Mouse (Mus musculus): ENCODE results near the gene Cxcl12. TPM values are rescaled to one million over a fixed set of nuclear protein-coding genes. Genes with fewer than 3 reads are reported as not detected.

The Cxcl12 gene
- polyA plus RNA-seq, 1 experiment from 2014 or later, result 57.5 TPM

DNA sequence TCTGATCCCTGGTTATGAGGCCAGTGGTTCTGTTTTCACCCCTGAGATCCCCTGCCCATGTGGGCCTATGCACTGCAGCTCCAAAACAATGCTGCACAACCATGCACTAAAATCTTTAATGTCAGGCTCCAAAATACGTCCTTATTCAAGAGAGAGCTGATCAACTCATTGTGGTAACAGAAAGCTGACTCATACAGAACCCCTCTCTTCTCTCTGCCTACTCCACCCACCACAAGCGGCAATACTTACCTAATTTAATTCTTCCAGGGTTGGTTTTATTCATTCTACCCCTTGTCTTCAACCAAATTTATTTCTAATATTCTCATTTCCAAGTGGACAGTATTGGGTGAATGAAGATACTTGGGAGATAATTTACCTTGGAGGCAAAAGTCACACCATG lies 38.5 kb downstream of the Cxcl12 start:
- WGBS (ENCODE audit: insufficient replicate concordance), result 45% methylated on average over 2 of the region's 2 CpGs
- ATAC-seq (ENCODE audit: low read depth), result no peak
- H3K36me3 ChIP-seq (ENCODE audit: control insufficient read depth, insufficient read depth), result no peaks in the 10 kb centered on the region

DNA sequence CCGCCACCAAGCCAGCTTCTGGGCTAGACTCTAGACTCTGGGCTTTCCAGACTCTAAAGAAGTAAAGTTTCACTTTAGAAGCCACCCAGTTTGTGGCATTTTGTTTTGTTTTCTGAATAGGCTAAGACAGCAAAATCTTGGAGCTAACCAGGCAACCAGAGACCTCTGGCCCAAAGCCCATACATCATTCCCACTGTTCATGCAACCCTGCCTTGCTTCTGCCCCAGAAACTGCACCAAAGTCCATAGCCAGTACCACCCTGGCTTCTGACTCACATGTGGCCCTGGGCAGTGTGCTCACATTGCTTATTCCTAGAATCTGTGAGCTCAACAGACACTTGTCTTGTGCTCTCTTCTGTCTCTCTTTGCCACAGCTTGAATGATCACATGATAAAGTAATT lies 39.0 kb downstream of the Cxcl12 start:
- no peak overlapping the region for H3K4me2 ChIP-seq (ENCODE audit: low read depth, low read length)
- no peak for ATAC-seq (ENCODE audit: low read depth)
- H3K9ac ChIP-seq (ENCODE audit: low read depth, low read length), result no peak overlapping the region
- H3K4me1 ChIP-seq (ENCODE audit: control insufficient read depth, low read depth, low read length), result no peaks in the 10 kb centered on the region
- H3K27ac ChIP-seq (ENCODE audit: low read length), result no peak overlapping the region
- 50% methylated on average over 1 of the region's 1 CpGs for WGBS (ENCODE audit: insufficient replicate concordance)
- no peaks in the 10 kb centered on the region for H3K9me3 ChIP-seq (replicated peaks; ENCODE audit: control insufficient read depth, low read length)
- no peak overlapping the region for H3K4me3 ChIP-seq (ENCODE audit: low read depth, low read length)
- H3K36me3 ChIP-seq (ENCODE audit: control insufficient read depth, insufficient read depth), result no peaks in the 10 kb centered on the region
- no peaks in the 10 kb centered on the region for H3K27me3 ChIP-seq (ENCODE audit: control insufficient read depth, insufficient read depth, low read depth, low read length)

More for the DNA sequence above, 38.5 kb downstream of the Cxcl12 start:
- Histone ChIP-seq H3K9ac (ENCODE audit: low read depth, low read length) (no peak overlapping the region), H3K4me2 (ENCODE audit: low read depth, low read length) (no peak overlapping the region), H3K4me3 (ENCODE audit: low read depth, low read length) (no peak overlapping the region), H3K4me1 (ENCODE audit: control insufficient read depth, low read depth, low read length) (no peaks in the 10 kb centered on the region), H3K9me3 (replicated peaks; ENCODE audit: control insufficient read depth, low read length) (no peaks in the 10 kb centered on the region), H3K27ac (ENCODE audit: low read length) (no peak overlapping the region), H3K27me3 (ENCODE audit: control insufficient read depth, insufficient read depth, low read depth, low read length) (no peaks in the 10 kb centered on the region)

DNA sequence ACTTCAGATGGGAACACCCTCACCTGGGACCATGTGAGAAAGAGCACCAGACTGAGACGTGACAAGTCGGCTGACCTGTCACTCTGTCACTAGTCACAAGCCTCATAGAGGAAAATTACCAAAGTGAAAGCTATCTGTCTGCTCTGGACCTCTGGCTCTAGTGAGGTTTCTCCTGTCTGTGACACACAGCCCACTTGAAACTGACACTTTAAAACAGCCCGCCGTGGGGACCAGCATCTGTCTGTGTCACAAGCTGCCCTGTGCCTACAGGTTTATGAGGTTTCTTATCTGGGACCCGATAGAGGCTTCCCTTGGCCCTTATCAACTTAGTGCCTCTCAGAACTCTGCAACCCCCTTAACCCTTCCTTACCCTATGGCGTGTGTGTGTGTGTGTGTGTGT lies 41.8 kb downstream of the Cxcl12 start:
- 23% methylated on average over 6 of the region's 6 CpGs for WGBS (ENCODE audit: insufficient replicate concordance)
- no peak overlapping the region for H3K4me2 ChIP-seq (ENCODE audit: low read depth, low read length)
- H3K27me3 ChIP-seq (ENCODE audit: control insufficient read depth, insufficient read depth, low read depth, low read length), result no peaks in the 10 kb centered on the region
- no peak overlapping the region for H3K27ac ChIP-seq (ENCODE audit: low read length)
- H3K36me3 ChIP-seq (ENCODE audit: control insufficient read depth, insufficient read depth), result no peaks in the 10 kb centered on the region
- no peak for ATAC-seq (ENCODE audit: low read depth)
- no peak overlapping the region for H3K4me3 ChIP-seq (ENCODE audit: low read depth, low read length)
- no peaks in the 10 kb centered on the region for H3K4me1 ChIP-seq (ENCODE audit: control insufficient read depth, low read depth, low read length)
- no peak overlapping the region for H3K9ac ChIP-seq (ENCODE audit: low read depth, low read length)
- H3K9me3 ChIP-seq (replicated peaks; ENCODE audit: control insufficient read depth, low read length), result no peaks in the 10 kb centered on the region

DNA sequence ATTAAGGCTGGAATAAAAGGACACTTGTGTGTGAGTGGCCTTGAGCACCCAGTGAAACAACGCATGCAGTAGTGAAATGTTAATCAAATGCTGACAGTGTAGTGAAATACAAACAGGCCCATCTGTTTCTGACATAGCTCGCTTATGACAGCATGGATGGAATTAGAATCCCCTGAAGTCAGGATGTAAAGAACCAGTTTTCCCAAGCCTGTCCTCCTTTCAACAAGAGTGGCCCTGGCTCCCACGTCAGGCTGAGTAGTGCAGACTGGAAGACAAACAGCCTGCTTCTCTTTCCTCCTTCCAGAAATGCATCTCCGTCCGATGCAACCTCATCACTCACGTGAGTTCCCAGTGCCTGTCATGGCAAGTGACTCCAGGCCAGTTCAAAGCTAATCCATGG lies 42.2 kb downstream of the Cxcl12 start:
- Histone ChIP-seq H3K27me3 (ENCODE audit: control insufficient read depth, insufficient read depth, low read depth, low read length) (no peaks in the 10 kb centered on the region), H3K9me3 (replicated peaks; ENCODE audit: control insufficient read depth, low read length) (no peaks in the 10 kb centered on the region), H3K9ac (ENCODE audit: low read depth, low read length) (no peak overlapping the region), H3K4me1 (ENCODE audit: control insufficient read depth, low read depth, low read length) (no peaks in the 10 kb centered on the region), H3K27ac (ENCODE audit: low read length) (no peak overlapping the region), H3K4me2 (ENCODE audit: low read depth, low read length) (no peak overlapping the region), H3K4me3 (ENCODE audit: low read depth, low read length) (no peak overlapping the region), H3K36me3 (ENCODE audit: control insufficient read depth, insufficient read depth) (no peaks in the 10 kb centered on the region)
- WGBS (ENCODE audit: insufficient replicate concordance), result 54% methylated on average over 6 of the region's 6 CpGs
- no peak for ATAC-seq (ENCODE audit: low read depth)

DNA sequence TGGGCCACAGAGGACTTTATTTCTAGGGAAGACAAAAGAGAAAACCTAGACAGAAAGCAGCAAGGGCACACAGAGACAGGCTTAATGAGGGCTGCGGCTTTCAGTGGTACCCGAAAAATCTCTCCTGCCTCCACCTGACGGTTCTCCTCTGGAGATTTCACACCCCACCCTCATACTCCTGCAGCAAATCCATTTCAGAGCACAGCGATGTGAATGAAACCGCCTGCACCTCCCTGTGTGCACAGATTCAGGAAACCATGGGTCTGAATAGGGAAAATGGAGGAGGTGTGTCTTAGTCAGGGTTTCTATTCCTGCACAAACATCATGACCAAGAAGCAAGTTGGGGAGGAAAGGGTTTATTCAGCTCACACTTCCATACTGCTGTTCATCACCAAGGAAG lies 46.2 kb downstream of the Cxcl12 start:
- H3K4me3 ChIP-seq (ENCODE audit: low read depth, low read length), result no peak overlapping the region
- no peaks in the 10 kb centered on the region for H3K9me3 ChIP-seq (replicated peaks; ENCODE audit: control insufficient read depth, low read length)
- no peak overlapping the region for H3K27ac ChIP-seq (ENCODE audit: low read length)
- H3K27me3 ChIP-seq (ENCODE audit: control insufficient read depth, insufficient read depth, low read depth, low read length), result no peaks in the 10 kb centered on the region
- H3K36me3 ChIP-seq (ENCODE audit: control insufficient read depth, insufficient read depth), result no peaks in the 10 kb centered on the region
- H3K9ac ChIP-seq (ENCODE audit: low read depth, low read length), result no peak overlapping the region
- H3K4me2 ChIP-seq (ENCODE audit: low read depth, low read length), result no peak overlapping the region
- WGBS (ENCODE audit: insufficient replicate concordance), result 61% methylated on average over 5 of the region's 5 CpGs
- no peaks in the 10 kb centered on the region for H3K4me1 ChIP-seq (ENCODE audit: control insufficient read depth, low read depth, low read length)
- ATAC-seq (ENCODE audit: low read depth), result no peak

DNA sequence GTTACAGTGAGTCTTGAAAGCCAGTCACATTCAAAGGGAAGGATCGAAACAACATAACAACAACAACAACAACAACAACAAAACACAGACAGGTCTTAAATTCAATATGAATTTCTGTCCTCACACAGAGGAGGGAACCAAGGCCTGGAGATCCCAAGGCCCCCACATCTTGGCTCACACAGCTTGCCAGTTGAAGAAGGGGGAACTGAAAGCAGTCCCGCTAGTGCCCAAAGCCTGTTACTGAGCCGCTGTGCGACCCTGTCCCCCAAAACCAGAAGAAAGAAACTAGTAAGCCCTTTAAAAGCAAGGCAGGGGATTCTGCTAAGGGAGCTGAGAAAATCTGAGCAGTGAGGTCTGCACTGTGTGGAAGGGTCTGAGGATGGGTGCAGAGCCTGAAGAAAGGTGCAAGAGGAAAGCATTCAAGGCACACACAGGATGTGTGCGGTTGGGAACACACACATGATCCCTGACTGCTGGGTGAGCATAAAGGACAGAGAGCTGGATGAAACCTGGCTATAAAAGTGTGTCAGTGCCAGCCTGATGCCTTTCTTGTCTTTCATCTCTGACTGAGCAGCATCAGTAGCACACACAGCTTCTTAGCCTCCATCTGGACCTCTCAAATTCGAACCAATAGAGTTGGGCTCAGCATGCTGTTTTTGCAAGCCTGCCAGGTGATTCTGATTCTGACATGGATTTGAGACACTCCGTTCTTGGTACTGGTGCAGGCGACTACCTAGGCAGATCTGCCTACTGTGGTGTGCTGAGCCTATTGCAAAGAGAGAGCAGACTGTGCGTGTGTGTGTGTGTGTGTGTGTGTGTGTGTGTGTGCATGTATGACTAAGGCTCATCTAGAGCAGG lies 50.3 kb downstream of the Cxcl12 start:
- no peak for ATAC-seq (ENCODE audit: low read depth)
- H3K4me3 ChIP-seq (ENCODE audit: low read depth, low read length), result no peak overlapping the region
- 56% methylated on average over 9 of the region's 9 CpGs for WGBS (ENCODE audit: insufficient replicate concordance)

DNA sequence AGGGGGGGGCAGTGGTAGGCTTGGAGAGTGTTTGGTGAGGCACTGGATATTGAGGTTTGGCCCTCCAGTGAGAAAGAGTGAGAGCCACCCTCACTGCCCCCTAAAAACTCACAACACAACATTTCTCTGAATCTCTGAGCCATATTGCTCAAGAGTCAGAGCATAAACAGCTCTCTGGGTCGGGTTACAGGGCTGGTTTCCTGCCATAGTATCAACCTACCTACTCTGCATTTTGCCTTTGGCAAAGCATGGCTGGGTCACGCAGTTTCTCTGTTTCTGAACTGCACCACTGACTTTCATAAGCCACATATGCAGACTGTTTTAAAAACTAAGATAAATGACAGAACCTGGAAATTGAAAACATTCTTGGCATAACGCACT lies 51.0 kb downstream of the Cxcl12 start:
- Histone ChIP-seq H3K9ac (ENCODE audit: low read depth, low read length) (no peak overlapping the region), H3K4me3 (ENCODE audit: low read depth, low read length) (no peak overlapping the region), H3K36me3 (ENCODE audit: control insufficient read depth, insufficient read depth) (no peaks in the 10 kb centered on the region), H3K4me2 (ENCODE audit: low read depth, low read length) (no peak overlapping the region), H3K4me1 (ENCODE audit: control insufficient read depth, low read depth, low read length) (no peaks in the 10 kb centered on the region), H3K9me3 (replicated peaks; ENCODE audit: control insufficient read depth, low read length) (no peaks in the 10 kb centered on the region), H3K27ac (ENCODE audit: low read length) (no peak overlapping the region), H3K27me3 (ENCODE audit: control insufficient read depth, insufficient read depth, low read depth, low read length) (no peaks in the 10 kb centered on the region)
- no peak for ATAC-seq (ENCODE audit: low read depth)
- 37% methylated on average over 3 of the region's 3 CpGs for WGBS (ENCODE audit: insufficient replicate concordance)

More for the DNA sequence above, 50.3 kb downstream of the Cxcl12 start:
- Histone ChIP-seq H3K4me1 (ENCODE audit: control insufficient read depth, low read depth, low read length) (no peaks in the 10 kb centered on the region), H3K36me3 (ENCODE audit: control insufficient read depth, insufficient read depth) (no peaks in the 10 kb centered on the region), H3K9ac (ENCODE audit: low read depth, low read length) (no peak overlapping the region), H3K9me3 (replicated peaks; ENCODE audit: control insufficient read depth, low read length) (no peaks in the 10 kb centered on the region), H3K4me2 (ENCODE audit: low read depth, low read length) (no peak overlapping the region), H3K27ac (ENCODE audit: low read length) (no peak overlapping the region), H3K27me3 (ENCODE audit: control insufficient read depth, insufficient read depth, low read depth, low read length) (no peaks in the 10 kb centered on the region)

DNA sequence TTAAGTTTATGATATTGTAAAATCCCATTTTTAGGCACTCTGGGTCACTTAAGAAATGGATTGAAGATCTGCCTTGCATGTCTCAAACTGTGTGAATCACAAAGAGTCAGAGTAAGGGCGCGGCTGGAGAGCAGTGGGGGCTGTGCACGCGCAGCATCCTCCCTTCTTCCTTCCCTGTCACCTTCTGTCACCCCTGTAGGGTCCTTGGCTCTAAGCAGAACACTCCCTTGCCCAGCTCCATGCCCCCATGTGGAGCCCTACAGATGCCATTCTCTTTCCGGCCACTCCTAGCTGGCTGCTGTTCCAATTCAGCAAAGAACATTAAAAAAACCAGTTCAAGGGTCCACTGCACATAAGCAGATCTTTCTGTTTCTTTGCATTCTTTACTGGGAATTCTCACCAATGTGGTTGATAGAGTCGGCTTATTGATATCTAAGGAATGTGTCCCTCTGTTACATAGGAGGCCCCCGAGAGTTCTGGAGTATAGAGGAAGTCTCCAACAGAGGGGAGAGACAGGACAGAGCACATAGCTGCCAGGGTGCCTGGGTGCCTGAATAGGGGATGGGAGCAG lies 51.7 kb downstream of the Cxcl12 start:
- ATAC-seq (ENCODE audit: low read depth), result no peak
- Histone ChIP-seq H3K9me3 (replicated peaks; ENCODE audit: control insufficient read depth, low read length) (no peaks in the 10 kb centered on the region), H3K9ac (ENCODE audit: low read depth, low read length) (no peak overlapping the region), H3K4me2 (ENCODE audit: low read depth, low read length) (no peak overlapping the region), H3K36me3 (ENCODE audit: control insufficient read depth, insufficient read depth) (no peaks in the 10 kb centered on the region), H3K27me3 (ENCODE audit: control insufficient read depth, insufficient read depth, low read depth, low read length) (no peaks in the 10 kb centered on the region), H3K27ac (ENCODE audit: low read length) (no peak overlapping the region), H3K4me3 (ENCODE audit: low read depth, low read length) (no peak overlapping the region), H3K4me1 (ENCODE audit: control insufficient read depth, low read depth, low read length) (no peaks in the 10 kb centered on the region)
- WGBS (ENCODE audit: insufficient replicate concordance), result 71% methylated on average over 7 of the region's 7 CpGs

DNA sequence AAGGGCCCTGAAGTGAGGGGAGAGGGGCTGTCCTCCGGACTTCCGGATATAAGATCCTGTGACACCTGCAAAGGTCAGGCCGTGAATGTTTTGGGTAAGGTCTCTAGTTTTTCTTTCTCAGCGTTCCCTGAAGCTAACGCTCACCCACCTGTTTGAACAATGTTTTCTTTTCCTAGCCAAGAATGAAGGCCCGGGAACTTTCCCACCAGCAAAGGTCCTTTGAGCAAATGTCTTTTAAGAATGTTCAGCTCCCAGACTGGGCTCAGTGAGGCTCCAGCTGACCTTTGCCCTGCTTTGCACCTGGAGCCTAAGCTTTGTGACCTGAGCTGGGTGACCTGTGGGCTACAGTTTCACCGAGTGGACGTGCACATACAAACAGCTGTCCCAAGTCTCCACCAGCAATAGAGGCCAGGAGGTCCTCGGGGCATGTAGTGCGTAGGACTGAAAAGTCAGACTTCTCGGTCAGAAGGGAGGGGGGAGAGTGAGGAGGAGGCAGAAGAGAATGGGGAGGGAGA lies 52.6 kb downstream of the Cxcl12 start:
- ATAC-seq (ENCODE audit: low read depth), result no peak
- H3K4me1 ChIP-seq (ENCODE audit: control insufficient read depth, low read depth, low read length), result no peaks in the 10 kb centered on the region
- WGBS (ENCODE audit: insufficient replicate concordance), result 65% methylated on average over 11 of the region's 11 CpGs
- H3K4me3 ChIP-seq (ENCODE audit: low read depth, low read length), result no peak overlapping the region
- H3K4me2 ChIP-seq (ENCODE audit: low read depth, low read length), result no peak overlapping the region
- H3K9me3 ChIP-seq (replicated peaks; ENCODE audit: control insufficient read depth, low read length), result no peaks in the 10 kb centered on the region
- no peak overlapping the region for H3K27ac ChIP-seq (ENCODE audit: low read length)
- H3K36me3 ChIP-seq (ENCODE audit: control insufficient read depth, insufficient read depth), result no peaks in the 10 kb centered on the region
- H3K27me3 ChIP-seq (ENCODE audit: control insufficient read depth, insufficient read depth, low read depth, low read length), result no peaks in the 10 kb centered on the region
- no peak overlapping the region for H3K9ac ChIP-seq (ENCODE audit: low read depth, low read length)

Measured in liver, embryonic 16.5 days (tissue).